Mouse (Mus musculus): Measurements from ENCODE around the gene Ctxn1. TPM values are rescaled to one million over a fixed set of nuclear protein-coding genes. Genes with fewer than 3 reads are reported as not detected.

The Ctxn1 gene
- total RNA-seq, 2 experiments from 2014 or later, result 1.4 to 2.5 TPM

DNA sequence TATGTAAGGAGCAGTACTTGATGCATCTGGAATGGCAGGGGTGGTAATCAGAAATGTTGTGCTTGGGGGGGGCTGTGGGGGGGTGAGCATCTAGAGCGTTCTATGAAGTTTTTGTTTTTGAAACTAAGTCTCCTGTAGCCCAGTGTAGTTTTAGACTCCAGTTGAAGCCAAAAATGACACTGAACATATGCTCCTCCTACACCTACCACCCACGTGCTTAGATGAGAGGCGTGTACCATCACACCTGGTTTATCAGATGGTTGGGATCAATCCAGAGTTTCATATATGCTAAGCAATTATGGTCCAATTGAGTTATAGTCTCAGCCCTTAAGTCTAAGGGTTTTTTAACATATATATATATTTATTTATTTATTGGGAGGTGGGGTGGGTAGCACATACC, 39.5 kb downstream of the Ctxn1 start:
- intact Hi-C loops (cut with DNase I; ENCODE audit: low total_unique reads), result no loop called here
- DNase-seq, result no peak

DNA sequence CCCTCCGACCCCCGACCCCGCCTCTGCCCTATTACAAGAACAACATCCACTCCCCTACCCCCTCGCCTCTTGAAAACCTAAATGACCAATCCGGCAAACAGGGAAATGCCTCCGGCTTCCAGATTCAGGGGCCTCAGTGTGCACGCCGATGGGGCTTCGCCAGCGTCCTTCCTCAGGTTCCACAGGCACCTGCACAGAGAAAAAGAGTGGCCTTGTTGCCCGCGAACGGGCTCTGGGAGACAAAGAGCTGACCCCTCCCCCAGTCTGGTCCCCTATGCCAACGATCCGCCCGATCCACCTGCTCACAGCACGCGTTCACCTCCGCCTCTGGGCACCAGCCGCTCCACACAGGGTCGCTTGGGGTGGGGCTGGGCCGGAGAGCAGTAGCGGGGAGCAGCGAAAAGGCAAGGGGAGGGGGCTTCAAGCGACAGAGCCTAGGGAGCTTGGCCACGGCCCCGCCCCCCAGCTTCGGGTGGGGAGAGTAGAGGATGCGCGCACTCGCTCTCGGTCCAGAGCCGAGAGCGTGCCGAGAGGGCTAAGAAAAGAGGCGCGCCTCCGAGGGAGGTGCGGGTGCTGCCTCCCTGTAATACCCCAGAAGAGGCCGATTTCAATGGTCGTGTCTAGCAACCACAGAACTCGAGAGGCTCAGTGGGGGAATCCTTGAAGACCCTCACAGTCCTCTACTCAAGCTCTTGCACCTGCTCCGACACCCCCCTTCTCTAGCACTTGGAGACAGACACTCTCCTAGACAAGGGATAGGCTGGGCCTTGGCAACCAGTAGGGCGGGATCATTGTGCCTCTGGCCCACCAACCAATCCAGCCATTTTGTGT, 42.1 kb downstream of the Ctxn1 start, which contains the start of gene Prr36:
Prr36 (minus strand) TSS at position 669 of the 831 bp plus-strand sequence.
- no peak for DNase-seq
- intact Hi-C loops (cut with DNase I; ENCODE audit: low total_unique reads), result no loop called here

DNA sequence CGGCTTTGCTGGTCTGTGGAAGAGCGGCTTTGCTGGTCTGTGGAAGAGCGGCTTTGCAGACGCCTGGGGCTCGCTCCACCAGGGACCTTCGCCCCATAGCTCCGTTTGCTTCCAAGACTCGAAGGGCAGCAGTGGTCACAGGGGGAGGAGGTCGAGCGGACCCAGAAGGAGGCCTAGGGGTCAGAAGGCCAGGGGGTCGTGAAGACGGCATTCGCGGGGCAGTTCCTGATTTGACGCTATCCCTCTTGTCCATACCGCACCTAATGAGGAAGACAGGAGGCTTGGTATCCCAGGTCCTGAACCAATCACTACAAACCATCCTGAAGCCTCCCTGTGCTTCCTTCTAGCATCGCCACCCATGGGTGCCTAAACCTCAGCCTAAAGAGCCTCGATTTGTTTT, 42.8 kb downstream of the Ctxn1 start:
- intact Hi-C loops (cut with DNase I; ENCODE audit: low total_unique reads), result no loop called here
- no peak for DNase-seq

DNA sequence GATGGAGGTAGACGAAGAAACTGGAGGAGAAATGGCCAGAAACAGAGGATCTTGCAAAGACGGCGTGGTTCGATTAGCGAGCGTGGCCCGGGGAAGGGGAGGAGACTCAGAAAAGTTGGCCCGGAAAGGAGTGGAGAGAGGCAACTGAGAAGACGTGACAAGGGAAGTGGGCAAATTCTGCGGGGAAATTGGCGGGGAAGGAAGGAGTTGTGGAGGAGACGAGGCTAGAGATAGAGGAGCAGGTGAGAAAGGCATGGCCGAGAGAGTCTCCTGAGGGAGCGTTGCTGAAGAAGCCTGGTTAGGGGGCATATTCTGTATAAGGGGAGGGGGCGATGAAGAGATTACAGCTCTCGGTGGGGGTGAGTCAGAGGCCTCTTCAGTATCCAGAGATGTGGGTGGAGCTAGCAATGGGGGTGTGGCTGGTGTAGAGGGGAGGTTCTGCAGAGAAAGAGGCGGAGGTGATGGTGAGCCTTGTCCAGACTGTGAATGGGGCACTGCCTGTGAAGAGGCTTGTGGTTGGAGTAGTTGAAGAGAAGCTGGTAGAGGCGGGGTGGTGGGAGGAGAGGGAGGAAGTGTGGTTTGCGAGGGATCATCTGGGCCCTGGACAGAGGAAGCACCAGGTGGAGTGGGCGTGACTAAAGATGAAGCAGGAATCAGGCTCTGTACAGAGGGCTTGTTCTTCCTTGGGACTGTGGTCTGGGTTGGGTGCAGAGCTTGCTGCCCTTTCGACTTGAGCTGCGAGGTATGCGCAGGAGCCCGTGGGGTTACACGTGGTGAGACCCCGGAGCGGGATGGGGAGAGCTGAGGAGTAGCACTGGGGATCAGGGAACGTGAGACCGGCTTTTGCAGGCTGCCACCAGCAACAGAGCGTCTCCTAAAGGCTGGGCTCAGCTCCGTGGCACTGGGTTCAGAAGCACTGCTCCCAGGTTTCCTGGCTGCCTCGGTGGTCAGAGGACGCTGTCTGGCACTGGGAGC, 44.8 kb downstream of the Ctxn1 start:
- intact Hi-C loops (cut with DNase I; ENCODE audit: low total_unique reads), result no loop called here
- no peak for DNase-seq

DNA sequence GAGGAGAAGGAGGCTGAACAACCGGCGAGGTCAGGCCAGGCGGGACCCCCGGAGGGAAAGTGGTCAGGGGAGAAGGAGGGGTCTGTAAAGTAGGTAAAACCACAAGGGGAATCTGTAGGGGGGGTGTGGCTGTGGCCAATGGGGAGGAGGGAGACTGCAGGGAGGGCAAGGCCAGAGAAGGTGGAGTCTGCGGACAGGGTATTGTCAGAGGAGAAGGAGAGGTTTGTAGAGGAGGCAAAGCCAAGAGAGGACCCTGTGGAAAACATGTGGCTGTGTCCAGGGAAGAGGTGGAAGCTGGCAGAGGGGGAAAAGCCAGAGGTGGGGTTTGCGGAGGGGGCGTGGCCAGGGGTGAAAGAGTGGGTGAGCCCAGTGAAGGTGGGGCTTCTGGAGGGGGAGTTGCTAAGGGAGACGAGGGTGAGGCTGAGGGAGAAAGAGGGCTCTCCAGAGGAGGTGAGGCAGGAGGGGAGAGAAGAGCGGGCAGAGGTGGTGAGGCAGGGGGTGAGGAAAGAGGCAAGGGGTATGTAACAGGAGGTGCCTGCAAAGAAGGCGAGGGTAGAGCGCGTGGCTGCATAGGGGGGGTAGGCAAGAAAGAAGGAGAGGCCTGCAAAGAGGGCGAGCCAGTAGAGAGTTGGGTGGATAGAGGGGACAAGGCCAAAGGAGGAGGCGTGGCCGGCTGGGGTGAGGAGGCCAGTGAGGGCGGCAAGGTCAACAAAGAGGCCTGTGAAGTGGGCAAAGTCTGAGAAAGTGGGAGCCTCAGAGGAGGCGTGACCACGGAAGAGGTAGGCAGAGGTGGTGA, 45.7 kb downstream of the Ctxn1 start:
- DNase-seq, result no peak

DNA sequence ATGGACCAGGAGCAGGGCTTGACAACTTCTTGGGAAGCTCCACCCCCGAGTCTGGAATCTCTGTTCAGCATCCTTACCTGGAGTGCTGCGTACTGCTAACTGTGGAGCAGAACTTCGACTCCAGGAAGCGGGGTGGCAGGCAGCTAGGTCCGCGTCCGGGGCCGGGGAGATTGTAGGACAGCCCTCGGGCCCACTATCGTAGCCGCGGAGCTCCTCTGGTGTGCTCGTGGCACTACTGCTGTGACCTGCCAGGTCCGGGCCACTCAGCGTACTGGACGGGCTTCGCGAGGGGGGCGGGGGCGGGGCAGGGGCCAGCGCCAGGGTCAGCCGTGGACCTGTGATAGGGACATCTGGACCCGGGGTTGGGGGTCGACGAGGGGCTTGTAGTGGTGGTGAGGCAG, 46.3 kb downstream of the Ctxn1 start:
- intact Hi-C loops (cut with DNase I; ENCODE audit: low total_unique reads), result no loop called here

More for the DNA sequence above, 45.7 kb downstream of the Ctxn1 start:
- intact Hi-C loops (cut with DNase I; ENCODE audit: low total_unique reads), result no loop called here

DNA sequence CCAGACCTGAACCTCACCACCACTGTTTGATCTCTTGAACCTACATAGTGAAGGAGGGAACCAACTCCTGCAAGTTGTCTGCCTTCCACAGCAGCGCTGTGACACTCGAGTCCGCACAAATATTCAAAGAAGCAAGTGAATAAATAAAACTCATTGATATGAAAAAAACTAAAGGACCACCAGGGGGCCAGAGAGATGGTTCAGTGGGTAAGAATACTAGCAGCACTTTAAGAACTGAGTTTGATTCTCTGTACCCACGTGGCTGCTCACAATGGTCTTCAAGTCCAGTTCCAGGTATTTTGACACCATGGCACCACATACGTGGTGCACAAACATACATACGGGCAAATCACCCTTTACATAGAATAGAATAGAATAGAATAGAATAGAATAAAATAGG, 48.0 kb downstream of the Ctxn1 start:
- DNase-seq, result no peak
- intact Hi-C loops (cut with DNase I; ENCODE audit: low total_unique reads), result no loop called here

More for the DNA sequence above, 46.3 kb downstream of the Ctxn1 start:
- no peak for DNase-seq

Other genes with a start within 250 kb of the Ctxn1 start
- 1 to 10 TPM; 1.2 to 2.8 TPM for gene Cd209f, start 153.4 kb downstream of the Ctxn1 start, total RNA-seq (2021)
- under 1 TPM in 1 of 2 experiments, not detected in 1; 0.45 TPM for gene Cd209g, start 125.2 kb downstream of the Ctxn1 start, total RNA-seq (2021)
- gene Evi5l, start 92.7 kb downstream of the Ctxn1 start, total RNA-seq (2021), result 10 to 100 TPM; 11.1 to 12.4 TPM
- under 1 TPM; 0.07 to 0.12 TPM for gene Prr36, start 41.8 kb downstream of the Ctxn1 start, total RNA-seq (2021)
- gene Lrrc8e, start 32.4 kb downstream of the Ctxn1 start, total RNA-seq (2021), result under 1 TPM in 1 of 2 experiments, not detected in 1; 0.04 TPM
- gene Map2k7, start 20.5 kb downstream of the Ctxn1 start, total RNA-seq (2021), result 10 to 100 TPM; 60.5 to 74.6 TPM
- under 1 TPM in 1 of 2 experiments, not detected in 1; 0.18 TPM for gene Gm49320, start 20.4 kb downstream of the Ctxn1 start, total RNA-seq (2021)
- 1 to 10 TPM; 1.8 to 3.4 TPM for gene Tgfbr3l, start 11.1 kb downstream of the Ctxn1 start, total RNA-seq (2021)
- 10 to 100 TPM; 10.1 to 12.2 TPM for gene Snapc2, start 6.2 kb downstream of the Ctxn1 start, total RNA-seq (2021)
- gene Timm44, start 16.6 kb upstream of the Ctxn1 start, total RNA-seq (2021), result 10 to 100 TPM; 67.8 to 82.1 TPM
- 1 to 10 TPM; 8.7 to 9.4 TPM for gene Ccl25, start 65.9 kb upstream of the Ctxn1 start, total RNA-seq (2021)
- 10 to 100 TPM; 42.6 to 47.7 TPM for gene Elavl1, start 66.1 kb upstream of the Ctxn1 start, total RNA-seq (2021)
- 1 to 10 TPM; 5.4 to 7.1 TPM for gene Cers4, start 233.8 kb upstream of the Ctxn1 start, total RNA-seq (2021)